Mouse (Mus musculus): ENCODE measurements around the gene Sirt7. TPM values are rescaled to one million over a fixed set of nuclear protein-coding genes. Genes with fewer than 3 reads are reported as not detected.

Gene Sirt7
- total RNA-seq, 2 experiments from 2014 or later: 10.2 to 11.7 TPM

Small RNAs within 50 kb of the gene (microRNA-seq; reads per million reads assigned to microRNA genes)
- 0.20 to 0.69 reads per million in 2 experiments for gene Mir6936

Other genes with a start within 250 kb of the Sirt7 start
- 10 to 100 TPM; 31.4 to 34.4 TPM for gene Faap100, start 246.5 kb downstream of the Sirt7 start, total RNA-seq (2021)
- gene Nploc4, start 187.5 kb downstream of the Sirt7 start, total RNA-seq (2021): 10 to 100 TPM; 63.3 to 63.8 TPM
- gene Tspan10, start 182.6 kb downstream of the Sirt7 start, total RNA-seq (2021): 1 to 10 TPM; 3.0 to 4.0 TPM
- gene Pde6g, start 171.7 kb downstream of the Sirt7 start, total RNA-seq (2021): under 1 TPM; 0.18 to 0.55 TPM
- 10 to 100 TPM; 25.1 to 26.1 TPM for gene Oxld1, start 167.2 kb downstream of the Sirt7 start, total RNA-seq (2021)
- 10 to 100 TPM in 1 of 2 experiments, 1 to 10 TPM in 1; 8.7 to 10.3 TPM for gene Ccdc137, start 167.1 kb downstream of the Sirt7 start, total RNA-seq (2021)
- 10 to 100 TPM; 13.7 to 17.0 TPM for gene Arl16, start 157.6 kb downstream of the Sirt7 start, total RNA-seq (2021)
- 100 to 1,000 TPM; 229 to 250 TPM for gene Mrpl12, start 140.6 kb downstream of the Sirt7 start, total RNA-seq (2021)
- gene Slc25a10, start 133.4 kb downstream of the Sirt7 start, total RNA-seq (2021): 10 to 100 TPM; 43.7 to 45.7 TPM
- gene Gcgr, start 94.5 kb downstream of the Sirt7 start, total RNA-seq (2021): 1 to 10 TPM; 1.7 to 1.8 TPM
- gene Mcrip1, start 75.5 kb downstream of the Sirt7 start, total RNA-seq (2021): 10 to 100 TPM; 76.5 to 82.6 TPM
- under 1 TPM in 1 of 2 experiments, not detected in 1; 0.83 TPM for gene Ppp1r27, start 74.1 kb downstream of the Sirt7 start, total RNA-seq (2021)
- gene P4hb, start 52.0 kb downstream of the Sirt7 start, total RNA-seq (2021): 100 to 1,000 TPM; 353 to 365 TPM
- gene Arhgdia, start 43.6 kb downstream of the Sirt7 start, total RNA-seq (2021): 100 to 1,000 TPM; 296 to 308 TPM
- gene Alyref, start 26.9 kb downstream of the Sirt7 start, total RNA-seq (2021): 100 to 1,000 TPM; 134 TPM
- 100 to 1,000 TPM; 117 to 118 TPM for gene Anapc11, start 26.8 kb downstream of the Sirt7 start, total RNA-seq (2021)
- gene Npb, start 16.8 kb downstream of the Sirt7 start, total RNA-seq (2021): 1 to 10 TPM; 2.4 to 2.5 TPM
- 10 to 100 TPM; 56.8 to 58.1 TPM for gene Pcyt2, start 7.3 kb downstream of the Sirt7 start, total RNA-seq (2021)
- gene Mafg, start 8.4 kb upstream of the Sirt7 start, total RNA-seq (2021): 10 to 100 TPM; 23.4 to 25.8 TPM
- 1 to 10 TPM; 7.9 to 8.0 TPM for gene Pycr1, start 18.5 kb upstream of the Sirt7 start, total RNA-seq (2021)
- 10 to 100 TPM; 26.3 to 28.1 TPM for gene Myadml2, start 22.9 kb upstream of the Sirt7 start, total RNA-seq (2021)
- gene Notum, start 35.9 kb upstream of the Sirt7 start, total RNA-seq (2021): under 1 TPM; 0.16 to 0.26 TPM
- 10 to 100 TPM; 62.7 to 64.0 TPM for gene Aspscr1, start 47.7 kb upstream of the Sirt7 start, total RNA-seq (2021)
- 10 to 100 TPM; 39.5 to 41.8 TPM for gene Cenpx, start 88.5 kb upstream of the Sirt7 start, total RNA-seq (2021)
- 10 to 100 TPM; 11.0 to 11.3 TPM for gene Lrrc45, start 88.7 kb upstream of the Sirt7 start, total RNA-seq (2021)
- gene Rac3, start 96.2 kb upstream of the Sirt7 start, total RNA-seq (2021): 1 to 10 TPM; 1.5 to 1.8 TPM
- 1 to 10 TPM; 3.6 to 4.5 TPM for gene Dcxr, start 102.0 kb upstream of the Sirt7 start, total RNA-seq (2021)
- 1 to 10 TPM; 3.0 to 3.9 TPM for gene Cbr2, start 106.9 kb upstream of the Sirt7 start, total RNA-seq (2021)
- gene Hmga1b, start 137.6 kb upstream of the Sirt7 start, total RNA-seq (2021): 10 to 100 TPM; 37.1 to 47.2 TPM
- gene Rfng, start 159.0 kb upstream of the Sirt7 start, total RNA-seq (2021): 10 to 100 TPM; 13.2 to 13.3 TPM
- 10 to 100 TPM; 73.0 to 78.0 TPM for gene Gps1, start 159.0 kb upstream of the Sirt7 start, total RNA-seq (2021)
- 10 to 100 TPM; 34.0 to 37.5 TPM for gene Dus1l, start 171.2 kb upstream of the Sirt7 start, total RNA-seq (2021)
- 10 to 100 TPM; 59.3 to 63.9 TPM for gene Fasn, start 199.3 kb upstream of the Sirt7 start, total RNA-seq (2021)

All from heart, postnatal 4 days (tissue).